Mouse (Mus musculus): ENCODE measurements around the gene Draxin. TPM values are rescaled to one million over a fixed set of nuclear protein-coding genes. Genes with fewer than 3 reads are reported as not detected.

Draxin gene
- polyA plus RNA-seq, 1 experiment, result 5.6 TPM

GRCm38 (mm10) chr4:148082257-148083044, 48.0 kb downstream of the Draxin start:
- Histone ChIP-seq H3K4me1 (ENCODE audit: control insufficient read depth, insufficient read depth, low read length) (peaks cover 5% of the 10 kb centered on the region; the same call in 1 of the 2 replicates), H3K27ac (ENCODE audit: control insufficient read depth, insufficient read depth, low read depth, low read length, poor library complexity) (peak overlapping the region; percentile 26; the same call in 1 of the 2 replicates), H3K4me3 (replicated peaks; ENCODE audit: control insufficient read depth, low read depth, low read length) (no peak overlapping the region)
- WGBS, result 34% methylated on average over 12 of the region's 12 CpGs
- no peak for TF ChIP-seq POLR2A (IDR thresholded peaks at IDR 0.05; ENCODE audit: borderline replicate concordance, control insufficient read depth, low read depth, low read length)
- peak; percentile 50 for TF ChIP-seq CTCF (IDR thresholded peaks at IDR 0.05; ENCODE audit: control insufficient read depth, insufficient read depth, low read length)

GRCm38 (mm10) chr4:148081201-148081600, 49.3 kb downstream of the Draxin start:
- H3K27ac ChIP-seq (ENCODE audit: control insufficient read depth, insufficient read depth, low read depth, low read length, poor library complexity), result no peak overlapping the region

GRCm38 (mm10) chr4:148080597-148080973, 49.9 kb downstream of the Draxin start:
- WGBS, result 92% methylated on average over 1 of the region's 1 CpGs
- no peak overlapping the region for H3K4me3 ChIP-seq (replicated peaks; ENCODE audit: control insufficient read depth, low read depth, low read length)
- no peak overlapping the region for H3K27ac ChIP-seq (ENCODE audit: control insufficient read depth, insufficient read depth, low read depth, low read length, poor library complexity)
- peaks cover 3% of the 10 kb centered on the region; the same call in 1 of the 2 replicates for H3K4me1 ChIP-seq (ENCODE audit: control insufficient read depth, insufficient read depth, low read length)
- no peak for TF ChIP-seq POLR2A (IDR thresholded peaks at IDR 0.05; ENCODE audit: borderline replicate concordance, control insufficient read depth, low read depth, low read length)
- no peak for TF ChIP-seq CTCF (IDR thresholded peaks at IDR 0.05; ENCODE audit: control insufficient read depth, insufficient read depth, low read length)

More at GRCm38 (mm10) chr4:148081201-148081600, 49.3 kb downstream of the Draxin start:
- Histone ChIP-seq H3K4me1 (ENCODE audit: control insufficient read depth, insufficient read depth, low read length) (peaks cover 5% of the 10 kb centered on the region; the same call in 1 of the 2 replicates), H3K4me3 (replicated peaks; ENCODE audit: control insufficient read depth, low read depth, low read length) (no peak overlapping the region)
- no peak for TF ChIP-seq POLR2A (IDR thresholded peaks at IDR 0.05; ENCODE audit: borderline replicate concordance, control insufficient read depth, low read depth, low read length)
- no peak for TF ChIP-seq CTCF (IDR thresholded peaks at IDR 0.05; ENCODE audit: control insufficient read depth, insufficient read depth, low read length)
- WGBS, result 91% methylated on average over 10 of the region's 10 CpGs

GRCm38 (mm10) chr4:148079944-148080596, 50.4 kb downstream of the Draxin start:
- no peak for TF ChIP-seq POLR2A (IDR thresholded peaks at IDR 0.05; ENCODE audit: borderline replicate concordance, control insufficient read depth, low read depth, low read length)
- TF ChIP-seq CTCF (IDR thresholded peaks at IDR 0.05; ENCODE audit: control insufficient read depth, insufficient read depth, low read length), result no peak
- H3K27ac ChIP-seq (ENCODE audit: control insufficient read depth, insufficient read depth, low read depth, low read length, poor library complexity), result no peak overlapping the region
- H3K4me1 ChIP-seq (ENCODE audit: control insufficient read depth, insufficient read depth, low read length), result peaks cover 3% of the 10 kb centered on the region; the same call in 1 of the 2 replicates
- WGBS, result 87% methylated on average over 8 of the region's 8 CpGs
- no peak overlapping the region for H3K4me3 ChIP-seq (replicated peaks; ENCODE audit: control insufficient read depth, low read depth, low read length)

GRCm38 (mm10) chr4:148079212-148079611, 51.3 kb downstream of the Draxin start:
- H3K4me1 ChIP-seq (ENCODE audit: control insufficient read depth, insufficient read depth, low read length), result peaks cover 1% of the 10 kb centered on the region; the same call in 1 of the 2 replicates
- WGBS, result 80% methylated on average over 6 of the region's 6 CpGs
- TF ChIP-seq CTCF (IDR thresholded peaks at IDR 0.05; ENCODE audit: control insufficient read depth, insufficient read depth, low read length) (no peak), POLR2A (IDR thresholded peaks at IDR 0.05; ENCODE audit: borderline replicate concordance, control insufficient read depth, low read depth, low read length) (no peak)
- H3K4me3 ChIP-seq (replicated peaks; ENCODE audit: control insufficient read depth, low read depth, low read length), result no peak overlapping the region
- H3K27ac ChIP-seq (ENCODE audit: control insufficient read depth, insufficient read depth, low read depth, low read length, poor library complexity), result no peak overlapping the region

DNA sequence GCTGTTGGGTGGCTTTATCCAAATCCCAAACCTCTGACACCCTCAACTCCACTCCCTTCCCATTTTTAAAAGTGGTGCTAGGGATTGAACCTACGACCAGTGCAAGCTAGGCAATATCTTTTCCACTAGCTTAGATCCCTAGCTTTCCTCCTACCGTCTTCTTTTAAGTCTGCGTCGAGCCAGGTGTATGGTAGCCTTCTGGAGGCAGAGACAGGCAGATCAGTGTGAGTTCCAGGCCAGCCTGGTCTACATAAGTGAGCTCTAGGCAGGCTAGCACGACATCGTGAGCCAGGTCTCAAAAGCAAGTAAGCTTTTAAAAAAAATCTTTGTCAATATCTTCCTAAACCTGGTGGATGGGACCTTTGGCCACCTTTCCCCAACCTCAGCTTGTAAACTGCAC, 54.6 kb downstream of the Draxin start:
- Histone ChIP-seq H3K4me1 (ENCODE audit: control insufficient read depth, insufficient read depth, low read length) (no peaks in the 10 kb centered on the region), H3K27ac (ENCODE audit: control insufficient read depth, insufficient read depth, low read depth, low read length, poor library complexity) (no peak overlapping the region), H3K4me3 (replicated peaks; ENCODE audit: control insufficient read depth, low read depth, low read length) (no peak overlapping the region)
- no peak for TF ChIP-seq CTCF (IDR thresholded peaks at IDR 0.05; ENCODE audit: control insufficient read depth, insufficient read depth, low read length)
- TF ChIP-seq POLR2A (IDR thresholded peaks at IDR 0.05; ENCODE audit: borderline replicate concordance, control insufficient read depth, low read depth, low read length), result no peak
- WGBS, result 87% methylated on average over 6 of the region's 6 CpGs

DNA sequence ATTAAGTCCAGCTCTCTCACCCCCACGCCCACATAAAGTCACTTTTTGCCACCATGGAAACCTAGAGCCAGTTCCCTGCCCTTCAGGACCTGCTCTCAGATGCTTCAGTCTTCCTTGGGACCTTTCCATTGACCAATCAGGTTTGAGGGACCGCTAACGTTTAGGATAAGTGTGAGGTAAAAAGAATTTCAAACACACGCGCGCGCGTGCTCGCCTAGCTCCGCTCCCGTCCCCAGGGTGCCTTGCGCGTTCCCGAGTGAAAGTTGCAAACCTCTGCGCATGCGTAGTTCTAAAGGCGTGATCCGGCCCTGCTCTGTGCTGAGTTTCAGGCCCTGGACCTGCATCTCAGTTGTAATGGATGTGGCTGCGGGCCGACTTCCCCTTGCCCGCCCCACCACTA, 55.2 kb downstream of the Draxin start:
- peak overlapping the region; percentile 57 for H3K4me3 ChIP-seq (replicated peaks; ENCODE audit: control insufficient read depth, low read depth, low read length)
- TF ChIP-seq POLR2A (IDR thresholded peaks at IDR 0.05; ENCODE audit: borderline replicate concordance, control insufficient read depth, low read depth, low read length) (peak; percentile 6; the same call in 1 of the 2 replicates), CTCF (IDR thresholded peaks at IDR 0.05; ENCODE audit: control insufficient read depth, insufficient read depth, low read length) (no peak)
- H3K4me1 ChIP-seq (ENCODE audit: control insufficient read depth, insufficient read depth, low read length), result no peaks in the 10 kb centered on the region
- WGBS, result 31% methylated on average over 21 of the region's 21 CpGs
- no peak overlapping the region for H3K27ac ChIP-seq (ENCODE audit: control insufficient read depth, insufficient read depth, low read depth, low read length, poor library complexity)

DNA sequence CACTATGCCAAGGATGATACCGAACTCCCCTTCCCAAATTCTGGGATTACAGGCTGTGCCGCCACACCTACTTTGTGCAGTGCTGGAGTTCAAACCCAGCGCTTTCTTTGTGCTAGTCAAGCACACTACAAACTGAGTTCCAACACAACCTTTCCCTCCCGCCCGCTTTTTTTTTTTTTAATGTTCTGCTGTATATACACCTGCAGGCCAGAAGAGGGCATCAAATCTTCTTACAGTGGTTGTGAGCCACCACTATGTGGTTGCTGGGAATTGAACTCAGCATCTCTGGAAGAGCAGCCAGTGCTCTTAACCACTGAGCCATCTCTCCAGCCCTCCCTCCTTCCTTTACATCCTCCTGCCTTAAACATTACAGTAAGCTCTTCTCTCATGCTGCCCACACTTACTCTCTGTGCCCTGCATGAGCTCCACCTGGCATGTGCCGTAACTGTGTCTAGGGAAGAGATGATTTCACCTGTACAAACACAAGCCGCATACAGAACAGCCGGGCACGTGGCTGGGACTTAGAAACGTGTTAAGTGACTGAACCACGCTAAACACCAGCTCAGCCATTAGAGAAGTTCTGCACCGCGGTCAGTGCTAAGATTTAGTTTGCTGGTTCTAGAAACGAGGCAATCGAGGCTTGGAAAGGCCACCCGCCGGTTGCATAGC, 55.8 kb downstream of the Draxin start:
- Histone ChIP-seq H3K4me1 (ENCODE audit: control insufficient read depth, insufficient read depth, low read length) (no peaks in the 10 kb centered on the region), H3K27ac (ENCODE audit: control insufficient read depth, insufficient read depth, low read depth, low read length, poor library complexity) (no peak overlapping the region), H3K4me3 (replicated peaks; ENCODE audit: control insufficient read depth, low read depth, low read length) (peak overlapping the region; percentile 57)
- 36% methylated on average over 17 of the region's 17 CpGs for WGBS
- TF ChIP-seq POLR2A (IDR thresholded peaks at IDR 0.05; ENCODE audit: borderline replicate concordance, control insufficient read depth, low read depth, low read length) (no peak), CTCF (IDR thresholded peaks at IDR 0.05; ENCODE audit: control insufficient read depth, insufficient read depth, low read length) (no peak)
